Mouse (Mus musculus) spleen, adult 2 months (tissue): Measurements from ENCODE around the gene Atp23. TPM values are rescaled to one million over a fixed set of nuclear protein-coding genes. Genes with fewer than 3 reads are reported as not detected.
"Not testable (repeated sequence)": the region's sequence is repeated elsewhere in the genome, so short reads cannot be mapped to it uniquely, and the experiment has no call there.

Experiments used
- DNase-seq, 2 experiments: peaks; one replicate each; pipeline versions ENCODE4 v3.0.0 to v3.0.0-alpha.2; 2012 to 2021; ENCODE audit warnings: low spot score in 2 of 2, low read depth in 1 of 2
- H3K27ac ChIP-seq: fragments of 200-500 bp; 2 replicates; pipeline ENCODE4 v1.5.1; 2012; ENCODE audit warnings: low read length, inconsistent platforms; ENCODE audit not compliant: insufficient read depth
- H3K27me3 ChIP-seq: fragments of 200-500 bp; 2 replicates; pipeline ENCODE4 v1.6.1; 2012; ENCODE audit warnings: mild to moderate bottlenecking, moderate library complexity, low read length, inconsistent platforms; ENCODE audit not compliant: control insufficient read depth, insufficient read depth
- H3K36me3 ChIP-seq: fragments of 200-500 bp; 2 replicates; pipeline ENCODE4 v1.6.1; 2012; ENCODE audit warnings: mild to moderate bottlenecking, low read length, inconsistent platforms; ENCODE audit not compliant: control insufficient read depth, insufficient read depth
- H3K4me1 ChIP-seq: fragments of 200-500 bp; 2 replicates; pipeline ENCODE4 v1.6.1; 2011; ENCODE audit warnings: inconsistent platforms; ENCODE audit not compliant: control insufficient read depth, insufficient read depth, insufficient read length
- H3K4me3 ChIP-seq: fragments of 200-500 bp; 2 replicates; pipeline ENCODE4 v1.5.1; 2011; ENCODE audit warnings: mild to moderate bottlenecking, inconsistent platforms; ENCODE audit not compliant: insufficient read depth, insufficient read length; ENCODE audit errors: extremely low read depth
- CTCF ChIP-seq: fragments of 200-500 bp; IDR thresholded peaks from 2 replicates; pipeline ENCODE4 v1.5.1; 2011; ENCODE audit warnings: mild to moderate bottlenecking, inconsistent platforms; ENCODE audit not compliant: insufficient read depth, insufficient read length, insufficient replicate concordance; ENCODE audit errors: extremely low read depth
- POLR2A ChIP-seq: fragments of 200-500 bp; IDR thresholded peaks from 2 replicates; pipeline ENCODE4 v1.6.1; 2011; ENCODE audit warnings: low read depth, low read length, inconsistent platforms
- WGBS: fragments of 180-500 bp; shearing (Covaris S2); methylation state at CpG from one replicate; pipeline ENCODE4 v1.1.7; 2018; 5-methylcytosine and 5-hydroxymethylcytosine counted together
- polyA plus RNA-seq: library from polyadenylated mRNA; depleted of rRNA; stranded (reverse); fragments of >200 nt; gene quantifications from 2 replicates; pipeline ENCODE4 v1.2.3, GENCODE M21; 2012; rRNA removed

The Atp23 gene
- polyA plus RNA-seq, 1 experiment, result 6.8 TPM

DNA sequence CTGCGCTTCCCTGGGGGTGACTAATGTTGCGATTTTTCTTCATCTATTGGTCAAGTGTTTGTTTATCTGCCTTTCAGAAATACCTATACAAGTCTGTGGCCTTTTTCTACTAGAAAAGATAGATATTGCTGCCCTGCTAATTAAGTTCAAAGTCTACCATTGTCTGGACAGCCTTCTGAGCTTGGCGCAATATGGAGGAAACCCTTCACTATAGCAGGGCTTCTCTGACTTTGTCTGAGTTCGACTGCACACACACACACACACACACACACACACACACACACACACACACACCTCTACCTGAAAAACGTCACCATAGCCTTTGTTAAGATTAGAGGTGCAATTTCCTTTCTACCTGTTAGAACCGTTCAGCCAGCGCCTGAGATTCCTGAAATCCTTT is 72.5 kb downstream of the Atp23 start:
- Histone ChIP-seq H3K4me3 (no peak overlapping the region), H3K36me3 (no peaks in the 10 kb centered on the region), H3K27ac (no peak overlapping the region), H3K27me3 (no peaks in the 10 kb centered on the region), H3K4me1 (no peaks in the 10 kb centered on the region)
- 91% methylated on average over 7 of the region's 7 CpGs for WGBS
- TF ChIP-seq CTCF, result no peak
- TF ChIP-seq POLR2A, result no peak
- no peak for DNase-seq

DNA sequence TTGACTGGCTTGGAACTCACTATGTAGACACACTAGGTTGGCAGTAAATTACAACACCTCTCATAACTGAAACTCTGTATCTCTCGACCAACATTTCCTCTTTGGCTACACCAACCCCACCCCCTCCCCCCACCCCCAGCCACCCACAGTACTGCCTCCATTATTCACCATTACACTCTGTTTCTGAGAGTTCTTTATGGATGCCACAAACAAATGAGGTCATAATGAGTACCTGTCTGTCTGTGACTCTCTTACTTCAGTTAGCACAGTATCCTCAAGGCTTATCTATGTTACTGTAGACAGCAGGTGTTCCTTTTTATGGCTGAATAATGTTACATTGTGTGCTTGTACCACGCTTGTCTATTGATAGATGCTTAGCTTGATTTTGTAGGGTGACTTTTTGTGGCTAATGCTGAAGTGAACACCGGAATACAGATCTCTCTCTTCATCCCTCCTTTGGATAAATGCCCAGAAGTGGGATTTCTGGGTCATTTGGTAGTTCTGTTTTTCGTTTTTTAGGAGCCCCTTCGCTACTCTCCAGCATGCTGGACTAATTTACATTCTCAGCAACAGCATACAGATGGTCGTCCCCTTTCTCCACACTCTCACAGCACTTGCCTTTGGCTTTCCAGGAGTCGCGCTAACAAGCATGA is 73.1 kb downstream of the Atp23 start:
- DNase-seq, result no peak
- TF ChIP-seq POLR2A, result no peak
- TF ChIP-seq CTCF, result no peak
- Histone ChIP-seq H3K4me1 (no peaks in the 10 kb centered on the region), H3K36me3 (no peaks in the 10 kb centered on the region), H3K4me3 (no peak overlapping the region), H3K27me3 (no peaks in the 10 kb centered on the region), H3K27ac (no peak overlapping the region)
- WGBS, result 66% methylated on average over 8 of the region's 8 CpGs

DNA sequence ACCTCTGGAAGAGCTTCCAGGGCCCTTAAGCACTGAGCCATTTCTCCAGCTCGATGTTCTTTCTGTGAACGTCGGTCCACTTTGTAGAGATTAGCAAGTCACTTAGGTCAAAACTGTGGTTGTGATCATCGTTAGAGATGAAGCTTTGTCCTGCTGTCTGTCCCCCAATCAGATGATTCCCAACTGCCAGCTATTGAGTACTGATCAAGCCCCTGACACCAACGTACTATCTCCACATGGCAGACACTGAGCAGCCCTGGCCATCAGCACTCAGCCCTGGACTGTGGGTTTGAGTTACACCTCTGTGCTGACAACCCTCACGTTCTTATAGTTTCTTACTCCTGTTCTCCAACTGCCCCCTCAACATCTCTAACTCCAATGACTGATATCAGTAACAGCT is 74.2 kb downstream of the Atp23 start:
- Histone ChIP-seq H3K27me3 (no peaks in the 10 kb centered on the region), H3K36me3 (no peaks in the 10 kb centered on the region), H3K4me1 (no peaks in the 10 kb centered on the region), H3K27ac (no peak overlapping the region), H3K4me3 (no peak overlapping the region)
- DNase-seq, result no peak
- 87% methylated on average over 6 of the region's 6 CpGs for WGBS
- TF ChIP-seq CTCF (no peak), POLR2A (no peak)

DNA sequence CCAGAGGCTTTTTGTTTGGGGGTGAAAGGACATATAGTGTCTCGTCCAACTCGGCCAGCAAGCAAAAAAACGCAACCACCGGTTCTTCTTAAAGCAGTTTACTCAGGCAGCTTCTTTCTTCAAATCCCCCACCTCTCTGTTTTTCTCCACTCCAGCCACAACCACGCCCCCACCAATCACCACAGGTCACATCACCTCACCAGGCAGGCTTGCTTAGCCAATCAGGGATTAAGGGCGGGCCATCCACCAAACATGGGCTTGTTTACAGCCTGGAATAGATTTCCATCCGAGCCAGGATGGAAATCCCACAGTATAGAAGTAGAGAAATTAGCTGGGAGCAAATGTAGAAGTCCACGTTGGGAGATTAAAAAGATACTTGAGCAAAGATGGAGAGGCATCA is 74.9 kb downstream of the Atp23 start:
- 87% methylated on average over 8 of the region's 8 CpGs for WGBS
- H3K27me3 ChIP-seq, H3K36me3 ChIP-seq, H3K27ac ChIP-seq, DNase-seq, H3K4me1 ChIP-seq, H3K4me3 ChIP-seq: not testable (repeated sequence)

DNA sequence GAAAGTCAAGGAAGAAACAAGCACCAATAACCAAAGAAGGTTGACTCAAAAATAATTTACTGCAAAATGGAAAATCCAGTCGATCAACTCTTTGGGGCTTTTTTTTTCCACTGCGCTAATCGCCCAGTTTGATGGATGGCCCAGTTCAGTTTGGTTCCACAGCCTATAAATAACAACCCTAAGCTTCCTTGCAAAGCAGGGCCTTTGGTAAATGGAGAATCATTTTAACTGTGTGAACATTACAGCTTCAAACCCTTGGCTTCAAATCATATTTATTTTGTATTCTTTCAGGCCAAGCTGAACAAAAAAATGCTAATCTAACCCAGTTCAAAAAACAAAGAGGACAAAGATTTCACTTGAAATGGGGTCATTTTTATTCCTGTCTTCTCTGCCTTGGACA is 78.7 kb downstream of the Atp23 start:
- no peak for DNase-seq
- TF ChIP-seq POLR2A (no peak), CTCF (no peak)
- no peaks in the 10 kb centered on the region for H3K4me1 ChIP-seq
- H3K27ac ChIP-seq, result no peak overlapping the region
- H3K36me3 ChIP-seq, result no peaks in the 10 kb centered on the region
- 54% methylated on average over 3 of the region's 3 CpGs for WGBS
- no peaks in the 10 kb centered on the region for H3K27me3 ChIP-seq
- H3K4me3 ChIP-seq, result no peak overlapping the region

Other genes with a start within 250 kb of the Atp23 start
- 61.4 and 67.3 TPM in 2 replicates for gene Ctdsp2, start 77.4 kb upstream of the Atp23 start, polyA plus RNA-seq
- gene Avil, start 99.4 kb upstream of the Atp23 start, polyA plus RNA-seq, result 0.06 and 0.09 TPM in 2 replicates
- 17.1 and 26.3 TPM in 2 replicates for gene Tsfm, start 129.5 kb upstream of the Atp23 start, polyA plus RNA-seq
- gene Mettl1, start 140.1 kb upstream of the Atp23 start, polyA plus RNA-seq, result 14.6 and 14.9 TPM in 2 replicates
- 0.35 and 0.42 TPM in 2 replicates for gene Eef1akmt3, start 140.2 kb upstream of the Atp23 start, polyA plus RNA-seq
- gene Cyp27b1, start 146.9 kb upstream of the Atp23 start, polyA plus RNA-seq, result 0.20 and 0.26 TPM in 2 replicates
- gene March9, start 158.8 kb upstream of the Atp23 start, polyA plus RNA-seq, result 3.1 and 4.1 TPM in 2 replicates
- 106 and 140 TPM in 2 replicates for gene Cdk4, start 162.2 kb upstream of the Atp23 start, polyA plus RNA-seq
- gene Tspan31, start 168.9 kb upstream of the Atp23 start, polyA plus RNA-seq, result 29.9 and 32.4 TPM in 2 replicates
- 45.6 and 60.9 TPM in 2 replicates for gene Agap2, start 173.9 kb upstream of the Atp23 start, polyA plus RNA-seq
- gene Os9, start 219.8 kb upstream of the Atp23 start, polyA plus RNA-seq, result 48.7 and 57.4 TPM in 2 replicates